Mouse (Mus musculus) 3134 (cell line): Measurements from ENCODE around the gene Phlda1.

ENCODE experiments used
- DNase-seq: peaks from one replicate; pipeline ENCODE4 v3.0.0-alpha.2; 2011; ENCODE audit warnings: low spot score; ENCODE audit not compliant: insufficient read length; ENCODE audit errors: extremely low read depth

Phlda1 gene

DNA sequence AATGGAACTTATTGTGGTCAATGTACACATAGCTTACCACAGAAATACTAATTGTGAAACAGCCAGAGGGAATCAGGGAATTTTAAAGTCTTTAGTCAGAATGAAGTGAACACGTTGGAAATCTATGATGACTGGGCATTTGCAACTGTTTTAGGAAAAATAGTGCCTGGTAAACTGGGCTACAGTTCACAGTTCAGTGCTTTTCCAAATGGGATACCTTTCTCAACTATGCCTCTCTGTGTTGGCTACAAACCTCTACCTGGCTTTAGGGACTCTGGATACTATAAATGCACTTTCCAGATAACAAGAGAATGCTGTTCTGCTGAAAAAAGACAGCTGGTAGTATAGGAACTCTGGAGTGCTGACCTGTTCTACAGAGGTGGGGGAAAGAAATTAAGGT lies 1.5 kb upstream of the Phlda1 start:
- no peak for DNase-seq

DNA sequence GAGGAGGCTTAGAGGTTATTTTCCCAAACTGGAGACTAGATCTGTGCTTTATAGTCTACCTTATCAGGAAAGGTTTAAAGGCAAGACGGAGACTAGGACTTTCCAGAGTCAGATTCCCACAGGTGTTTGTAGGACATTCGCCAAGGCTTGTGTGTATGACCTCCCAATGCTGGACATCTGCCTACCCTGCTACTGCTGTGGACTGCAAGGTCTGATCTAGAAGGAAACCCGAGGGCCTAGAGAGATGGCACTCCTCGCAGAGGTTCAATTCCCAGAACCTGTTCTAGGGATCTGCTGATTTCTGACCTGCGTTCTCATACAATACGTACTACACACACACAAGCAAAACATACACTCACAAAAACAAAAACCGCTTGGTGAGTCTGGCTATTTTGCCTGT lies 680 bp upstream of the Phlda1 start:
- DNase-seq: peak; percentile 26

DNA sequence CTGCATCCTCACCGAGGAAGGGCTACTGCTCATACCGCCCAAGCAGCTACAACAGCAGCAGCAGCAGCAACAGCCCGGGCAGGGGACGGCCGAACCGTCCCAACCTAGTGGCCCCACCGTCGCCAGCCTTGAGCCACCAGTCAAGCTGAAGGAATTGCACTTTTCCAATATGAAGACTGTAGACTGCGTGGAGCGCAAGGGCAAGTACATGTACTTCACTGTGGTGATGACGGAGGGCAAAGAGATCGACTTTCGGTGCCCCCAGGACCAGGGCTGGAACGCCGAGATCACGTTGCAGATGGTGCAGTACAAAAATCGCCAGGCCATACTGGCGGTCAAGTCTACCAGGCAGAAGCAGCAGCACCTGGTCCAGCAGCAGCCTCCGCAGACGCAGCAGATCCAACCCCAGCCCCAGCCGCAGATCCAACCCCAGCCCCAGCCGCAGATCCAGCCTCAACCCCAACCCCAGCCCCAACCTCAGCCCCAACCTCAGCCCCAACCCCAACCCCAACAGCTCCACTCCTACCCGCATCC lies 907 bp downstream of the Phlda1 start:
- no peak for DNase-seq

DNA sequence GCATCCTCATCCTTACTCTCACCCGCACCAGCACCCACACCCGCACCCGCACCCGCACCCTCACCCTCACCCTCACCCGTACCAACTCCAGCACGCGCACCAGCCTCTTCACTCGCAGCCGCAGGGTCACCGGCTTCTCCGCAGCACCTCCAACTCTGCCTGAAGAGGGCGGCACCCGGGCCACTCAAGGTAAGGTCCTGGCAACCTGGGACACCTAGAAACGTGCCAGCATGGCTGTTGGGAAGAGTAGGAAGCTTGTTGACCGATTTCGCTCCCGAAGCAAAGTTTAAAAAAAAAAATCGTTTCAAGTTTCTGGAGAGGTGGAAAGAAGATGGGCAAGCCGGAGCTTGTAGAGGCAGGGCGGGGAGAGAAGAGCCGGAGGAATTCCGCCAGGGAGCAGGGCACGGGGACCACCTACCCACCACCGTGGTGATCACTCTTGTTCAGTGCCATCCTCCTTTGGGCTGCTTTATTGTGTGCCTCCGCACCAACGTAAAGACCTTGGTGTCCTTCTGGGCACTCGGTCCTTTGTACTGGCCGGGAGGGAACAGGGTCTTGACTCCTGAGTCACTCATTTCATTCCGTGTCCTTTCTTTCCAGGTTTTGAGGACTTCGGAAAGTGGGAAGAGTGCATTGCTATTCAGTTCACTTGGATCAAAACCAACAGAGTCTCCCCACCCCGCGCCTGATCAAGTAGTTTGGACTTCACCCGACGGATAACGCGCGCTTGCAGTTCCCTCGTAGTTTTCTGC lies 1.6 kb downstream of the Phlda1 start:
- peak; percentile 77 for DNase-seq

DNA sequence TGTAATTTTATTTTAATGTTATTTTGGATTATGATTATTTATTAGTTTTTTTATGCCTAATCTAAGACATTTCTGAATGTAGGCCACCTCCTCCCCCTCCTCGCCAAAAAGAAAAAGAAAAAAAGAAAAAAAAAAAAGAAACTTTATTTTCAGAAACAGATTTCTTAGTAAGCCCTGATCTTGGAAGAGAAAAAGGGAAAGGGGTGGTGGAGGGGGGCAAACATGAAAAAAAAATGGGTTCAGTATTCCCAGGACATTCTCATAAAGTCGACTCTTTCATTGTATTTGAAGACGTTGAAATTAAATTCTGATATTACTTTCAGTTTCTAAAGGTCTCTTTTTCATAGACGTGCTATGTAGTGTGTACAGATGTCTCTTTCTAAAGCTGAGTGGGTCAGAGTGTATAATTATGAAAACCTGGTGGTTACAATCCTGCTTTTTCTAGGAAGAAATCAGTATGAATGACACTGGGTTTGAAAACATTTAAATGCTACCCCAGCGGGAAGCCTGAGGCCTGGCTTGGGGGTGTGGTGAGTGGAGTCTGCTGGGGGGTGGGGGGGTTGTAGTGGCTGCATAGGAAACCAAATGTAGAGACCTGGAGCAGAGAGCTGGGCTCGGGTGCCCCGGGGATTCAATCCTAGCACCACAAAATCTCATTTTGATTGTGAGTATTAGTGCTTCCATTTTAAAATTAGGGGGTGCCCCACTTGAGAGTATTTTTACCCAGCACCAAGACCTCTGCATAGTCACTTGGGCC lies 2.4 kb downstream of the Phlda1 start:
- peak; percentile 46 for DNase-seq

DNA sequence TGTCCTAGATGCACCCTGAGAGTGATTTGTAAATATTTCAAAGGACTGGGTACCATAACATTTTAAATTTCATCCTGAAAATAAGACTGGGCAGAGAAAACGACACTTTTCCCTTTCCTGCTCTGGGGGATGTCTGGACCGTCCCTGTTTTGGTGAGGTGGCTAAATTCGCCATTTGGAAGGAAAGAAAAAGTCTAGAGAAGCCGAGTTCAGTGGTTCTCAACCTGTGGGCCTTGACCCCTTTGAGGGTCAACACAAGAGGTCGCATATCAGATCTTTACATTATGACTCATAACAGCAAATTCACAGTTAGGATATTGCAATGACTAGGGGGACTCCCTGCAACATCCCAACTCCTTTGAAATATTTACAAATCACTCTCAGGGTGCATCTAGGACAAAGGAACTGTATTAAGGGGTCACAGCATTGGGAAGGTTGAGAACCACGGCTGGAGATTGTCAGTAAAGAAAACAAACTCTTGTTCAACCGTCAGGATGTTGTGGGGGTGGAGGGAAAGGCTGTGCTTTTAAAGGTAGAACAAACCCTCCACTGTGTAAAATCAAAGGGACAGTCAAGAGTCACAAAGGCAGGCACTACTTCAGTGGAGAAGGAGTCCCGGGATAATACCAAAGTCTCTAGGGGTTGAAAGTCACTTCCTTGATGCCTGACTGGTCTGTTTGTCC lies 3.2 kb downstream of the Phlda1 start:
- peak; percentile 25 for DNase-seq

DNA sequence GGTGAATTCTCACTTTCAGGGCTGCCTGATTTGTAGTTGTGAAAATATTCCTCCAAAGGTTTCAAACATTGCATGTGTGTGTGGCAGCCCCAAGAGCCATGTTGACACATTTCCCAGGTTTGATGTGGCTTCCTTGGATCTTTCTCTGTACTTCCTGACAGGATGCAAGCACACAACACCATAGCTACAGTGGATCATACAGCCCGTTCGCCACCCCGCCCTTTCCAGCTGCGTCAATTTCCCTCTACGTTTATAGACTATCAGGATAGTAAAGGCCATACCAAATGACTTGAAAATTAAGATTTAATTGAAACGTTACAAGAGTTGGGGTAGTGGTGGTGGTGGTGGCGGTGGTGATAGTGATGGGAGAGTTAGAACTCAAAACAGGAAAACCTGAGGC lies 3.9 kb downstream of the Phlda1 start:
- DNase-seq: peak; percentile 42

DNA sequence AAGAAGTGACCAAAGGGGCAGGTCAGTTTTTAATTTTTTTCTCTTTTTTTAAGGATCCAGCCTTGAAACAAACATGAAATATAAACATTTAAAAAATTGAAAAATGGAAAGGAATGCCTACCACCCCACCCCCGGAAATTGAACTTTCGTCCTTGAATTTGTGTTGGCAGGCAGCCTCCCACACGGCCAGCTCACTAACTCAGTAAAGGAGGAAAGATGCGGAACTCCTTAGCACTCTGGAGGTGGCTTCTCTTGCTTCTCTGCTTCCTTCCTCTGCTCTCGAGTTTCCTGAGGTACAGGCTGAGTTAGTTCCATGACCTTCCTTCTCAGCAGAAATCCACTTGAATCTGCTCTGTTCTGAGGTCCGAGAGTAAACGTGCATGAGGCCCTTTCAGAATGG lies 4.7 kb downstream of the Phlda1 start:
- peak; percentile 27 for DNase-seq

DNA sequence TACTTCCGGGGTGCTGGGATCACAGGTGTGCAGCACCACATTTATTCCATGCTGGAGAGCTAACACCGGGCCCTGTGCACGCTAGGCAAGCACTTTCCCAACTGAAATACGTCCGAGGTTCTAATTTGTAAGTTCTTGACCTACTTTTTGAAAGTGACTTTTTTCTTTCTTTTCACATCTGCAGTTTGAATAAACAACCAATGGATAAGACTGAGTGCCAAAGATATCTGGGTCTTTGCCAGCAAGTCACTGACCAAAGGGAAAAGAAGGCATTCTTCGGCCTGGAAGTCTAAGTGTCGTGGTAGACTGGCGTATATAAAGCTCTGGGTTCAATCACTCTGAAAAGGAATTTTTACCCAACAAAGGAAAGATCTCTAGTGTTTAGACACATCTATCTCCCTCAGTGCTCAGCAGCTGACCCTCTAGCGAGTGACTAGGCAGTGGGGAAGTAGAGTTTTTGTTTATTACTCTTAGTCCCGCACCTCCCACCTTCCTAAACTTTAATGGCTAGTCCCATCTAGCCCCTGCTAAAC lies 6.0 kb downstream of the Phlda1 start:
- no peak for DNase-seq

DNA sequence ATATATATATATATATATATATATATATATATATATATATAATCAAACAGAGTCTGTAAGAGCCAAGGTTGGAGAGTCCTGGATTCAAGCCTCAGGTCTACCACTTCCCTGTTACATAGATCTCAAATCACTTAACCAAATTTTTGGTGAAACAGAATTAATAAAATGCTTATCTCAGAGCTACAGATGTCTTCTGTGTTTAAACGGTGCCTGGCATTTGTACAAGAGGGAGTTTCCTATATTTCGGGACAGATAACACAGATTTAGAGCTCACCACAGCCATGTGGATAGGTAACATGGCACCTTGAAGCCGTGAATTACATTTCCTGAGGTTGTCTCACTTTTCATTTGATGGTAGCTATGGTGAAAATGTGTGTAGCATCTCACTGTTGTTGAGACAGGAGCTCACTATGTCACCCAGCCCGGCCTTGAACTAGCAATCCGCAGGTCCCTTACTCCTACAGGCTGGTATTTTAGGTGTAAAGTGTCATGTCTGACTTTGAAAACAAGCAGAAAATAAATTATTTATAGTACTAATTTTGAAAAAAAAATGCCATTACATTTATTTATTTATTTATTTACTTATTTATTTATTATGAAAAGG lies 8.3 kb downstream of the Phlda1 start:
- no peak for DNase-seq

DNA sequence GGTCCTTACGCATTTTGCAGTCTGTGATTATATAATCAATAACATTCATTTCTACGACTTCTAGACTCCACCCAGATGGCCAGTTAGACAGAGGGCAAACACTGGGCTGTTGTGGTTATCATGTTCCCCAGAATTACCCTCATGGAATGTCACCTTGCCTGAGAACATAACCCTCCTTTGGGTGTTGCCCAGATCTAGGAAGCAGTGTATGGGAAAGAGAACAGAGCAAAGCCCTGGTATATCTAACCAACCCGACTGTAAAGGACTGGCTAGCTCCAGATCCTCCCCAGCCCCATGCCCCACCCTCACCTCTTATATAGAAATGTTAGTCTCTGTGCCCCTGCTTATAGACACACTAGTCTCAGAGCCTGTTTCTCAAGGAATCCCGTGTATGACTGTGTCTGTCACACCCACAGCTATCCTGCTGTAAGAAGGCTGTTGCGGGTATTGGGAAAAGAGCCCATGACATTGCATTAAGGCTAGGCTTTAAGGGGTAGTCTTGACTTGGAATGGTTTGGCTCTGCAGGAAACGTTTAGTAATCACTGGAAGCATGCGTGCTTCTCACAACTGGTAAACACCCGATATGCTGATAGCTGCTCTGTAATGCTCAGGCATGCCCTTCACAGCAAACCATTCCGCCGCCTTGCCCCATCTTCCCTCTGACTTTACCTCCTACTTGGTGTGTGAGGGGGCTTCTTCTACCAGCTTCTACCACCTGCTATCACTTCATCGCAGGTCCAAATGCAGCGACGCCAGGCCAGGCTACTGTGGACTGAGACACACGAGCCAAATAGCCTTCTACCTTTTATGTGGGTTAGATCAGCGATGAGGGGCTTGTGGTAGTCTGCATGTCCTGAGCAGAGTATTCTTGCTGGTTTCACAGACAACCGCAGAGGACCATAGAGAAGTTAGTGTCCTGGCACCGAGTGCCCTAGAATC lies 9.3 kb downstream of the Phlda1 start:
- peak; percentile 30 for DNase-seq

DNA sequence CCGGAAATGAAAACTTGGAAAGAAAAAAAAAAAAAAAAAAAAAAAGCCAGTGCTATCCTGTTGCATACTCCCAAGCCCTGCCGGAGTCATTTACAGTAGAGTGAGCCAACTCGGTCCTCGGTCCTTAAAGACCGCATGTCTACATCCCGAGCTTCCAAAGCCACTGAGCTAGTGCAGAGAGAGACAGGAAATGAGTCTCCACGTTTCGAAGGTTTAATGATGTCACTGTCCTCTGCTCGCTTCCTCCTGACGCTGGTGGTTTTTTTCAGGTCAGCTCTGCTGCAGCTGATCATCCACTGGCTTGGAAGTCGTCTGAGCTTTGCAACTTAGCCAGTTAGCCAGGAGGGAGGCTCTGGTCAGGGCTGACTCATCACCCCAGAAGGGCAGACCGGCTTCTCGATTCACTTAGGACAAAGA lies 10.1 kb downstream of the Phlda1 start:
- DNase-seq: peak; percentile 87

DNA sequence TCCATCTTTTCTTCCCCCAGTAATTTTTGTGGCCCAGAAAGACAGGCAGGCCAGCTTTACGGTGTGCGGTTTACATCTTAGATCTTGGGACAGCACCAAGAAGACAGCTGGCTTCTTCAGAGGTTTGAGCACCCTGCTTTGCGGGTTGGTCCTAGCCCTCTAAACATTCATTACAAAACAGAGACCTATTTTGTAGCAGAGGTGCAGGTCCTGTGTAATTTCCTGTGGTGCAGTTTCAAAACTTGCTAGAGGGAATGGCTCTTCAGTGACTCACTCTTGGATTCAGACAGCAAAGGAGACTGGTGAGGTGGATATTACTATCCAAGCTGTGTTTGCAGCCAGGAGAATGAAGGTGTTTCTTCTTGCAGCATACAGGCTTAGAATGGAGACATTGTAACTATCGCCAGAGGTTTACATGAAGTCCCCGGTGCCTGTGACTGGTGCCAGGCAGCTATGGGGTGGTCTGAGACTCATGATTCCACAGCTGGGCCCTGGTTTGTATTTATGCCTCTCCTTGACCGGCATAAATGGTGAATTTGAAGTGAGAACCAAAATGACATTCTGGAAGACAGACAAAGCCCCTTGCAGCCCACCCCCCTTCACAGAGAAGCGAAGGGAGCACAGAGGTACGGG lies 10.8 kb downstream of the Phlda1 start:
- peak; percentile 64 for DNase-seq

DNA sequence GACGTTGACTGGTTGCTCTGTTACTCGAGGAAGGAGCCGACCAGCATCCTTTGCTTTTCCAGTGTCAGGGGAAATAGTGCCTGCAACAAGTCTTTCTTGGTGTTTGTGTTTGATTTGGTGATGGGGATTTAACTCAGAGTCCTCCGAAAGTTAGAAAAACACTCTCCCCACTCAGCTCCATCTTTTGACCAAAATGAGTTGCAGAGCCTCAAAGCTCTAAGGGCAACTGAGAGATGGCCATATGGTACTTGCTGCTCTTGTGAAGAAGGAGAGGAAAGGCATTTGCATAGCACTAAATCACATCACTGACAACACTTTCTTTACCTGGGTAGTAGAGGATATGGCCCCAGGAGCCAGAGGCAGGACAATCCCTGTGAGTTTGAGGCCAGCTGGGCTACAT lies 12.3 kb downstream of the Phlda1 start:
- no peak for DNase-seq

DNA sequence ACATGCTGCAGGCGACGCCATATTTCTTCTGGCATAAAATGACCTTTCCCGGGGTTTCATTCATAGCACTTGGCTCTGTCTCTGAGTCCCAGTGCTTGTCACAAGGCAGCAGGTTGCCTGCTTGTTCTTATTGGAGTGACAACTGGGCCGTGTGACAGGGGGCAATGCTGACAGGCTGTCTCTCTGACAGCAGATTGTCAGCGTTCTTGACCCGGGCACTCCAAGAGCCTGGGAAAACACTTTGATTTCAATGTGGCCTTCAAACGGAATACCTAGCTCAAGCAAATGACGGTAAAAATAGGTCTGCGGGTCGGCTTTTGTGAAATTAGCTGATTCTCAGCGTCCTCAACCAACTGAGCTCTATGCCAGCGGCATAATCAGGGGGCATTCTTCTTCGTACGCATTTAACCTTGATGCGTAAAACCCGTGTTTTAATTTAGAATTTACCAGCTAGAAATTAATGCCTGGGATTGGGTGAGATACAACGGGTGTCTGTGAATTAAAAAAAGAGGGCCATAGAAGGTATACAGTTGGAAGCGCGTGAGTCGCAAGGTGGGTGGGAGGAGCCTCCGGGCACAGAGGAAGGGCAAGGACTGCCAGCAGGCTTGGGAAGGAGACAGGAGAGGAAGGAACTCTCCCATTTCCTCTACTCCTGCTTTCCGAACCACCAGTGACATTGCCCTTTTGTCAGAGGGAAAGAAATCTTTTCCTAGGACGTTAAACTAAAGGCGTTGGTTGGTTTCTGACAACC lies 13.7 kb downstream of the Phlda1 start:
- DNase-seq: no peak

DNA sequence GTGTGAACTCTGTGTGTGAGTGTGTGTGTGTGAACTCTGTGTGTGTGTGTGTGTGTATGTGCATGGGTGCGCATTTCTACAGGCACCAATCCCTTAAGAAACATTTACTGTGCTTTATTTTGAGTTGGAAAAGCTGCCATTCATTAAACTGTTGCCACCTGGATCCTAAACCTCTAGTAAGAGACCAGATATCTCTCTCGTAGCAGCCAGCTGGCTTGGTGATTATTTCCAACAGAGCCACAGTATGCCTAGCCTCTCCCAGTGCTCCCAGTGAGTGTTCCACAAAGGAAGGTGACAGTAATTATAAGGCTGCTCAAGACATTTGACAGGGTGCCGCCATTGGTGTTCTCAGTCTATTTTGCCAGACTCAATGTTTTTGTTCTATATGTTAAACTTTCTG lies 14.5 kb downstream of the Phlda1 start:
- DNase-seq: no peak

DNA sequence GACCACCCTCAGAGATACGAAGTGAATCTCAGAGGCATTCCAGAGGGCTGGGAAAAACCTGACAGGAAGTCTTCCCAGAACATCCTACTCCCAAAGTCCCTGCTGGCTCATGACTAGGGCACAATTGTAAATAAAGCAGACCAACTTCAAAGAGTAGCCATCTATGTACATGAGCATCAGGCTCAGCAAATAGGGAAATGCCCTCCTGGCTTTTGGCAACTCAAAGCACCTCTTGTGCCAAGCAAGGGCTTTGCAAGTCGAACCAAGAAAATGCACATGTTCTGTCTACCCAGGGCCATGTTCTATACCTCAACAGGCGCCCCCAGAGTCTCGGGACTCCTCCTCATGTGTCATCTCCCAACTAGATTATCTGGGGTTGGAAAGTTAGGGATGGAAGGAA lies 15.6 kb downstream of the Phlda1 start:
- DNase-seq: no peak

DNA sequence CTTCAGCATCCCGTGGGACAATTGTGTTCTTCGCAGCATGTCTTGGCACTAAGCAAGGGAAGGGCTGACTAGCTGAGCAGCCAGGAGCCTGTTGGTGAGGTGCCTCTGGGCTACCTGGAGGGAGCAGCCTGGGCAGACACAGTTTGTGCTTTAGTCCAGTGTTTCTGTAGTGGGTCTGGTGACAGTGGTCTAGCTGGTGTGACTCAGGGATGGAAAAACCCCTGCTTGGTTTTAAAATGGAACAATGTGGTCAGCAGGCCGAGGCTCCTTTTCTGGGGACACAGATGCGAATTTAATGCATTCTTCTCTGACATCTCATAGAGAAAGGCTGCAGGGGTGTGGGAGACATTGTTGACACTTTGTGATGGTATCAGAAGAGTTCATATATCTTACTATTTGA lies 16.1 kb downstream of the Phlda1 start:
- no peak for DNase-seq

DNA sequence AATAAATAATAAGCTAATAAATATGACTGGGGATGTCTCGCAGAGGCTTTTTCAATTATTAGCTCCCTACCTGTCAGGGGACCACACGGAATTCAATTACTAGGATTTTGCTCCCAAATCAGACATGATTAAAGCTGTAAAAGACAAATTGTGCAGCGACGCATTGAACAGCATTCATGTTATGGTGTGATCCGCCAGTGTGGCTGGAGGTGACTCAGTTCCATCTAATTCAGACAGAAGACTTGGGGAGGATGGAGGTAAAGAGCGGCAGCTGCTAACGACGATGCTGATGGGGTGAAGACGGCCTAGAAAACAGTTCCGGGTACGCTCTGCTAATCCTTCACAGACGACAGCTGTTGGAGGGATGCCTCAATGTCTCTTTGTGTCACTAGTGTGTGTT lies 17.8 kb downstream of the Phlda1 start:
- DNase-seq: no peak
